Mouse (Mus musculus) cerebellum, postnatal 36 days (tissue): ENCODE results near the gene 4921511M17Rik.
"Not testable (repeated sequence)": the region's sequence is repeated elsewhere in the genome, so short reads cannot be mapped to it uniquely, and the experiment has no call there.

Source experiments
- DNase-seq, 2 experiments: peaks; one replicate each; pipeline ENCODE4 v3.0.0; 2021 to 2022; ENCODE audit warnings: mixed read lengths in 2 of 2

Gene 4921511M17Rik

GRCm38 (mm10) chrX:154033727-154034126 is at the start of gene 4921511M17Rik:
TSS of gene 4921511M17Rik (minus strand) at chrX:154033827.
- DNase-seq: not testable (repeated sequence)

- not testable (repeated sequence) for DNase-seq
Observed at GRCm38 (mm10) chrX:154054939-154055338, 21.3 kb upstream of the 4921511M17Rik start, which contains the start of gene Gm10057. TSS of gene Gm10057 (minus strand) at chrX:154055039.

DNA sequence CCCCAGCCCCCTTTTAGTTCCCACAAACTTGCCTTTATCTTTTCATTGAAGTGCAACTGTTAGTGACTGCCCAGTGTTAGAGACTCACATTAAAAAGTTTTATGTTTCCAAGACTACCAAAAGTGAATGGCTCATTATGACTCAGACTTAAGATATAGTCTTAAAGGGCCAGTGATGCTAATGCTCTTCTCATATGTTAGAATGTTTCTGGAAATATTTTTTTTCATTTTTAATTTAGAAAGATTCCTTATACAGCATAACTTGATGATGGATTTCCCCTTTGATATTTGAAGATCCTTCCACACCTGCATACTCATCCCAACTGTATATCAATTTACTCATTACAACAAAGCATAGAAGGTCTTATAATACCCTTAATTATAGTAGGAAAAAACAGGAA is 21.1 kb downstream of the 4921511M17Rik start, which contains the start of gene Samt1:
TSS of gene Samt1 (minus strand) at position 101 of the 400 bp plus-strand sequence.
- not testable (repeated sequence) for DNase-seq

DNA sequence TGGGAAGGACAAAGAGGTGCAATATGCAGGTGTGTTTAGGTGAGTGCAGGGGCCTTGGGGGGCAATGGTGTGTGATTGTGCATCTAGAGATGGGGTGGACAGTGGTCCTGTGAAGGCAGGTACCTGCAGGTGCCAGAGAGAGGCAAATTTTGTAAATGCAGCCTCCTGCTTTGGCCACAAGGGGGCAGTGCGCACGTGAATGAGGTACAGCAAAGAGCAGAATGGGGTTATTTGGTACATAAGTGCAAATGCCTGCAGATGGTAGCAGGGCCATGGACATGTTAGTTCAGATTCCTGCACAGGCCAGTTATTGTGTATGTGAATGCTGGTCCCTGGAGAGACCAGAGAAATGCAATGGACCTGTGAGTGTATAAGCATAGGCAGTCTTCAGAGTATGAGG is 56.7 kb downstream of the 4921511M17Rik start:
- not testable (repeated sequence) for DNase-seq

DNA sequence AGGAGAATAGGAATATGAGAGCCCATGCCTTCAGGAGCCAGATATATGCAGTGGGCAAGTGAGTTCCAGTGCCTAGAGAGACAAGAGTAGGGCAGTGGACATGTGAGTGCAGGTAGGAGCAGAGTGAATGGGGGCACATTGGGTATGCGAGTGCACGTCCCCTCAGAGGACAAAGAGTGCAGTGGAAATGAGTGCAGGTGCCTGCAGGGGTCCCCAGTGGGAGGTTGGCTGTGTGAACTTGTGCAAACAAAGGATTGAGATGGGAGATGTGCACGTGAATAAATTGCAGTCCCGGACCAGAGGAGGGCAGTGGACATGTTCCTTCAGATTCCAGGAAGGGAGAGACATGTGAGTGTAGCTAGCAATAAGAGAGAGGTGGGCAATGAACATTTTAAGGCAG is 57.2 kb downstream of the 4921511M17Rik start:
- not testable (repeated sequence) for DNase-seq

- no peak for DNase-seq
Observed at GRCm38 (mm10) chrX:153974450-153974849, 59.2 kb downstream of the 4921511M17Rik start.
